Mouse (Mus musculus) left cerebral cortex, adult 8-10 months (tissue): ENCODE results near the gene Glt28d2. TPM values are rescaled to one million over a fixed set of nuclear protein-coding genes. Genes with fewer than 3 reads are reported as not detected.

Experiments used
- DNase-seq, 2 experiments: peaks; one replicate each; pipeline ENCODE4 v3.0.0; 2022; ENCODE audit warnings: low spot score in 2 of 2
- total RNA-seq, 4 experiments: library from RNA; stranded (reverse); gene quantifications; 2 replicates each; pipeline ENCODE4 v1.2.4; 2022

The Glt28d2 gene
- total RNA-seq, 4 experiments from 2014 or later: 0.33 to 0.78 (median 0.53) TPM

- DNase-seq: no peak
Observed at GRCm38 (mm10) chr3:85880068-85880467, 7.2 kb downstream of the Glt28d2 start.

- no peak for DNase-seq
Observed at GRCm38 (mm10) chr3:85878911-85879310, 8.4 kb downstream of the Glt28d2 start.

DNA sequence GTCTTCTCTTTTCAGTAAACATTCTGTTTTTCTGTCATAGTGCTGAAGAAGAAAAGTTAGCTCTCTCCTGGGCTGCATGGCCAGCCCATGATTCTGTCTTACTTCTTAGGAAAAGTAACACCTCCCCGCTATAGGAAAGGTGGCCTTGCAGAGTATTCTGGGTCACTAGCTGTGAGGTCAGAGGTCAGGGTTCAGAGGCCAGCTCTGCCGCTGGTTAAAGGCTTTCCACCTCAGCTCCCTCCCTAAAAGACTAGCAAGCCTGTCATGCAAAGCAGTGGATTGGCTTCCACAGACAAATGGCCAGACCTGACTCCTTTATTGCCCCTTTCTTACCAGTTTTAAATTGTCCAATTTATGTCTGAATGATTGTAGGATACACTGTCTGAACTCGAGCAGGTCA, 23.3 kb downstream of the Glt28d2 start:
- DNase-seq: no peak

GRCm38 (mm10) chr3:85862886-85863285, 24.4 kb downstream of the Glt28d2 start:
- no peak for DNase-seq

DNA sequence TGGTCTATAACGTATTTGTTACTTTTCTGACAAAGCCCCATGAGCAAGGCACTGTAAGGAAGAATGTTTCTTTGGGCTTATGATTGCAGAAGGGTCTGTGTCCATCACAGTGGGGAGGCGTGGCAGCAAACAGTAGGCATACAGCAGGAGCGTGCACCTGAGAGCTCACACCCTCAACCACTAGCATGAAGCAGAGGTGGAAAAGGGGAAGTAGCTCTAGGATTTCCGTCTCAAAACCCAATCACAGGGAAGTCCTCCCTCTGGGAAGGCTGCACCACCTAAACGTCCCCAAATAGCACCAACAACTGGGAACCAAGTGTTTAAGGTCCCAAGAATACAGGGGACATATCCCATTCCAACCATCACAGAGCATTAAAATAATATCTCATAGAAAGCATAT, 26.3 kb downstream of the Glt28d2 start:
- no peak for DNase-seq

GRCm38 (mm10) chr3:85859311-85859710, 28.0 kb downstream of the Glt28d2 start:
- DNase-seq: no peak

- no peak for DNase-seq
Observed at GRCm38 (mm10) chr3:85858140-85859135, 28.9 kb downstream of the Glt28d2 start.

DNA sequence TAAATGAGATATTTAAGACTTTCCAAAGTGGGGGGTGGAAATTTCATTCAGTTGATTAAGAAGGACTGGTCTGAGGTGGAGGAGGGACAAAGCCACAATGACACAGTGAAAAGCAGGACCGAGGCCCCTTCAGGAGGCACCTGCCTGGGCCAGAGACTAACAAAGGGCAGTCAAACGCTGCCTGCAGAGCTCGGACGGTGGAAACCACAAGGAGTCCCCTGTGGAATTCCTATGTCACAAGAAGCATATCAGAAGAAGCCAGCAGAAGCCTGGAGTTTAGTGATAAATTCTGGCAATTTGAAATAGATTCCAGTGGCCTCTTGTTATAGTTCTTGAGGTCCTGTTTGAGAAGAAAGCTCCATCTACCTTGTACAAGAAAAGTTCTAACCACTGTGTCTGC, 30.2 kb downstream of the Glt28d2 start:
- no peak for DNase-seq

GRCm38 (mm10) chr3:85855947-85856346, 31.4 kb downstream of the Glt28d2 start:
- no peak for DNase-seq

DNA sequence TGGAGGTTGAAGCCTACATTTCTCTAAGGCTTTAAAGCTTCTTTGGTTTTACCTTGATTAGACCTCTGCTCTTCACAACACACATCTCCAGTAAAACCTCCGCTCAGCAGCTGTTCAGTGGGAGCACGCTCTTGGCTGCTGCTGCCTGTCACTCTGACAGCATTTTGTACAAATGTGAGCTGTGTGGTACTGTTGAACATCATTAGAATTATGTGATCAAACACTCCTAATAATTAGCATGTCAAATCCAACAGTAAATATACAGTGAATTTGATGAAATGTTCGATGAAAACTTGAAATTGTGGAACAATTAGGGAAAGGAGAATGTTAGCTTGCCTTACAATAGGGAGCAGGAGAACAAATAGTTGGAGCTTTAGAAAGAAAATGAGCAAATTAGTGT, 32.3 kb downstream of the Glt28d2 start:
- DNase-seq: no peak

DNA sequence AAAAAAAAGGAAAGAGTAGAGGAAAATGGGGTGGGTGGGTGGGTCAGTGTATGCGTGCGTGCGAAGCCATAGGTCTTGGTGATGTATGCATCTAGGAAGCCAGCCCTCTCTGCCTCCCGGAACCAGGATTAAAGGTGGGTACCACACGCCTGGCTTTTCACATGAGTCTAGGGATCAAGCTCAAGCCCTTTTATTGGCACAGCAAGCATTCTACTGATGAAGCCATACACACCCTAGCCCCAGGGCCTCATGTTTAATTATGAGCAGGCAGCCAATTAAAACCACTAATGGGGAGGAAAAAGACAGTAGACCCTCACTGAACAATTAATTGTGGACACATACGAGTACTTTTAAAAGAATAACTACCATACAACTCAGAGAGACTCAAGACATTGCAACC, 33.2 kb downstream of the Glt28d2 start:
- DNase-seq: no peak

- DNase-seq: no peak
Observed at GRCm38 (mm10) chr3:85853715-85854114, 33.6 kb downstream of the Glt28d2 start.

- DNase-seq: no peak
Observed at GRCm38 (mm10) chr3:85850079-85850478, 37.2 kb downstream of the Glt28d2 start.

- DNase-seq: no peak
Observed at GRCm38 (mm10) chr3:85846316-85846715, 41.0 kb downstream of the Glt28d2 start.

DNA sequence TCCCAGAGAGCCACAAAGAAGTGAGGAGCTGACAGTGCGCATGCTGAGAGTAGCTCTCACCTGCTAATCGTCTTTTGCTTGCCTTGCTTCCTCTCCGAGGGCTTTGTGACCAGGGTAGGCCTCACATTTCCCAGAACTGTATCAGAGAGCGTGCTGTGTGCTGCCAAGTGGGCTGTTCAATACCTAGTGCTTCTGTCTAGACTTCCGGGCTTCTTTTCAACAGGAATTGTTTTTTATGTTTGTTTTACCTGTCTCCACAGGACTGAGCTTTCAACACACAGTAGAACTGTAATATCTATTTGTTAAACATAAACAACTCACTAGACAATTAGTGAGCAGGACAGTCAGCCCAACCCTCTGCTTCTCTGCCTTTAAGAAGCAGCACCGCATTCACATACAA, 42.0 kb downstream of the Glt28d2 start:
- DNase-seq: no peak

DNA sequence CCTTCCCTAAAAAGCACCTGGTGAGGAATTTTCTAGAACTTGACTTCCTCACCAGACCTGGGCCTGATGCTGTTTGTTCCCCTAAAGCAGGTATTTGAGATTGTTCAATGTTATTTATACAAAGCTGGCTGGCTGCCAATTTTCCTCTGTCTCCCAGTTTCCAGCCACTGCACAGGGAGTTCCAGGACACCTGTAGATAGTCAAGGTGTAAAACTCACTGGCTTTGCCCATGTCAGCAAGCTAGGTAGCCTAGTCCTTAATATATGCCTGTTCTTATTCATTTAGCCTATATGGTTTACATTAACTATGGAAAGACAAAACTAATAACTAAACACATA, 44.5 kb downstream of the Glt28d2 start:
- DNase-seq: no peak

DNA sequence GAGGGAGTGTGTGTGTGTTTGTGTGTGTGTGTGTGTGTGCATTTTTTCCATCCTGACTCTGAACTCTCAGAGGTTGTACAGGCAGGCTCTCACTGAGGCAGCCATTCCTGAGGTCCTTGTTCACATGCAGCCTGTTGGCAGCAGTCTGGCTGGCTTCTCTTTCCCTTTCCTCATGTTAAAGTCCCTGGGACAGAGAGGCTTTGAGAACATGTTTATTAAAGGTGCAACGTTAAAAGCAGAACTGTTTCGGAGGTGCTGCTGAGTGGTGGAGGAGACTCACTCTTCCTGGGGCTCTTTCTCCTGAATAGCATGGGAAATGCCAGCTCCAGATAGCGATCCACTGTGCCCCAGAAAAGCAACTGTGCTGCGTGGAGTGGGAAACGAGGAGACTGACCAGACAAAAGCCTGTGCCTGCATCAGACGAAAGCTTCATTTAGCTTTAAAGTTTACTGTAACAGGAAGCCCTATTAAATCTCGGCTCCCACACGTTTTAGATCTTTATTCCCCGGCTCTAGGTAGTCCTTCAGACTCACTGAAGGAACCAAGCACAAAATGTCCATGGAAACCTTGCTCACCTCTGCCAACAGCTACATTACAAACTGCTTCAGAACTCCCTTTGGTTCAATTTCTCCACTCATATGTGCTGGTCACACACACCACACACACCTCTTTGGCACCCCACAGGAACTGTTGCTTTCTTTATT, 45.0 kb downstream of the Glt28d2 start:
- DNase-seq: no peak

GRCm38 (mm10) chr3:85841454-85842176, 45.7 kb downstream of the Glt28d2 start:
- no peak for DNase-seq

GRCm38 (mm10) chr3:85833627-85834026, 53.7 kb downstream of the Glt28d2 start:
- DNase-seq: no peak

GRCm38 (mm10) chr3:85832490-85833155, 54.7 kb downstream of the Glt28d2 start:
- no peak for DNase-seq

DNA sequence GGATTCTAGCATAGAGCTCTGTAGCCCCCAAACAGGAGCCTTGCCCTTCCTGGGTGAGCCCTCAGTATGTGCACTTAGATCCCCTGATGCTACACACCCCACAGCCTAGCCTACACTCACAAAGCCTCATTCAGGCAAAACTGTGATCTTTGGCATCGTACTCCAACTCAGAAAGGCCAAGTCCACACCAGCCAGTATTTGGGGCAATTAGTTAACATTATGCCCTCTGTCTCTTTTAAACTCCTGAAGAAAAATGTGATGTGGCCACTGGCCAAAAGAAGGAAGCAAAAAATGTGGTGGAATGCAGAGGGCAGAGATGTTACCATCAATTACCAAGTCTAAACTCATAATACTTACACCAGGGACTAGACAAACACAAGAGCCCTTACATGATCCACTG, 55.5 kb downstream of the Glt28d2 start:
- no peak for DNase-seq
